In the genomic region with DNA sequence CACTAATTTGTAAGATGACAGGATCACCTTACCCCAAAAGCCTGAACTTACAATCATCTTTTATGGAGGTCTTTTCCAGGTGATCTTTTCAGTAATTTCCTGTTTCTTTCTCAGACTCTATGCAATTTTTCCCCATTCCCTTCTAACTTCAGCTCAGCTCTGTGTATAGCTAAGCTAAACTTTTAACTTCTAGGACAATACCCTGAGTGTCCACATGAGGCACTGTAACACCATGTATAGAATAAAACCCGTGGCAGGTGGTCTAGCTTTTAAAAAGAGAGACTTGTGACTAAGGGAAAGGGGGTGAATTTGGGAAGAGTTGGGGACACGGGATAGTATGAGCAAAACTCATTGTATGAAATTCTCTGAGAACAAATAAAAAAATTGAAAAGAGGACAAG, we compare ENCODE assay signal across 8 mouse cellular contexts. TPM values are rescaled to one million over a fixed set of nuclear protein-coding genes. Genes with fewer than 3 reads are reported as not detected.
DNase-seq lines count a peak whose midpoint lies in the region; TF ChIP-seq lines count a peak whose summit lies in the region.

No protein-coding gene starts in this region.

- intact Hi-C loops in gastrocnemius, adult 2 months (cut with DNase I): loop anchor here (2.0 to 5.0 kb wide), 2 partner anchors 259 to 278 kb away; no protein-coding TSS in a partner anchor
- intact Hi-C loops in left cerebral cortex, postnatal 14 days (cut with DNase I): loop anchor here (5.0 kb wide), 1 partner anchor 258 kb away; no protein-coding TSS in a partner anchor

- no peak overlapping the region for H3K4me3 ChIP-seq in gastrocnemius, adult 2 months

- no peak overlapping the region for H3K27ac ChIP-seq in gastrocnemius, adult 2 months

- no peak for DNase-seq in gastrocnemius, adult 2 months
- DNase-seq in gastrocnemius, postnatal 4 days (ENCODE audit: low spot score in 2 of 2): no peak
- DNase-seq in ovary, postnatal 14 days (ENCODE audit: low spot score): peak; percentile 33
- no peak for DNase-seq in ovary, postnatal 36 days (ENCODE audit: low spot score)
- DNase-seq in embryo, embryonic 11.5 days (ENCODE audit: low read depth, low spot score): peak; percentile 36
- peak; percentile 70 to 73 for DNase-seq in left cerebral cortex, postnatal 14 days (ENCODE audit: low spot score in 2 of 2)
- DNase-seq in yolk sac, embryonic 10.5 days (ENCODE audit: low spot score): peak; percentile 16
- no peak for DNase-seq in spleen, postnatal 10 days (ENCODE audit: low spot score in 2 of 2)

- peak; percentile 77 for TF ChIP-seq CTCF in gastrocnemius, adult 2 months (IDR thresholded peaks at IDR 0.05)

RNA-seq across cellular contexts. Expression of gene Zim1, which starts 36.6 kb away (rescaled TPM):
- 1 to 10 TPM; 2.8 to 3.3 TPM for total RNA-seq in gastrocnemius, adult 2 months (2021)
- 100 to 1,000 TPM; 397 to 406 TPM for total RNA-seq in gastrocnemius, postnatal 4 days (2021)
- 1 to 10 TPM; 3.7 to 7.0 TPM for total RNA-seq in left cerebral cortex, postnatal 14 days (2021)

Comparison
In these comparisons a context has a peak if more than half of its experiments do, and no peak if none do; other contexts are left out.
1. DNase-seq: peak in ovary, postnatal 14 days (single experiment), embryo, embryonic 11.5 days (single experiment), left cerebral cortex, postnatal 14 days (2 of 2) and yolk sac, embryonic 10.5 days (single experiment); none in gastrocnemius, adult 2 months (single experiment), gastrocnemius, postnatal 4 days (0 of 2), ovary, postnatal 36 days (single experiment) and spleen, postnatal 10 days (0 of 2).
2. RNA of gene Zim1, which starts 36.6 kb away (total RNA-seq): 397 to 406 TPM in gastrocnemius, postnatal 4 days; 3.7 to 7.0 TPM in left cerebral cortex, postnatal 14 days and 2.8 to 3.3 TPM in gastrocnemius, adult 2 months; every median in the first group is over 10 times any median in the second.